Mouse (Mus musculus) forebrain, embryonic 15.5 days (tissue): ENCODE results near the gene A430078G23Rik. TPM values are rescaled to one million over a fixed set of nuclear protein-coding genes. Genes with fewer than 3 reads are reported as not detected.
"Not testable (repeated sequence)": the region's sequence is repeated elsewhere in the genome, so short reads cannot be mapped to it uniquely, and the experiment has no call there.

Experiments
- ATAC-seq: fragments of 200-750 bp; cut with Nextera tagmentation; replicated peaks from 2 replicates; pipeline ENCODE4 v1.8.0; 2017; ENCODE audit warnings: mild to moderate bottlenecking, moderate TSS enrichment, moderate library complexity
- H3K27ac ChIP-seq: fragments of 300-500 bp; sonication (generic); replicated peaks from 2 replicates; pipeline ENCODE4 v1.5.1; 2015; ENCODE audit warnings: mild to moderate bottlenecking, inconsistent platforms
- H3K27me3 ChIP-seq: fragments of 300-500 bp; sonication (generic); 2 replicates; pipeline ENCODE4 v1.6.1; 2015; ENCODE audit warnings: inconsistent platforms
- H3K36me3 ChIP-seq: fragments of 300-500 bp; sonication (generic); 2 replicates; pipeline ENCODE4 v1.6.1; 2015; ENCODE audit warnings: mild to moderate bottlenecking, inconsistent platforms
- H3K4me1 ChIP-seq: fragments of 300-500 bp; sonication (generic); 2 replicates; pipeline ENCODE4 v1.6.1; 2015; ENCODE audit warnings: inconsistent platforms
- H3K4me2 ChIP-seq: fragments of 300-500 bp; sonication (generic); replicated peaks from 2 replicates; pipeline ENCODE4 v1.6.1; 2015; ENCODE audit warnings: mild to moderate bottlenecking, inconsistent platforms
- H3K4me3 ChIP-seq: fragments of 300-500 bp; sonication (generic); 2 replicates; pipeline ENCODE4 v1.5.1; 2015; ENCODE audit warnings: mild to moderate bottlenecking, inconsistent platforms
- H3K9ac ChIP-seq: fragments of 300-500 bp; sonication (generic); replicated peaks from 2 replicates; pipeline ENCODE4 v1.6.1; 2015; ENCODE audit warnings: mild to moderate bottlenecking, inconsistent platforms
- H3K9me3 ChIP-seq: fragments of 300-500 bp; sonication (generic); 2 replicates; pipeline ENCODE4 v1.6.1; 2016; ENCODE audit warnings: inconsistent platforms
- WGBS: fragments of 180-500 bp; shearing (Covaris S2); methylation state at CpG from one replicate; pipeline ENCODE4 v1.1.7; 2015; ENCODE audit warnings: mixed read lengths; 5-methylcytosine and 5-hydroxymethylcytosine counted together
- polyA plus RNA-seq: library from polyadenylated mRNA; unstranded; fragments of >200 nt; fragmentation: Nextera tagmentation; extraction: Ambion mirVana; gene quantifications from 2 replicates; pipeline ENCODE4 v1.2.1, GENCODE M21; 2015

The A430078G23Rik gene
- polyA plus RNA-seq, 1 experiment from 2014 or later, result 0.11 TPM

DNA sequence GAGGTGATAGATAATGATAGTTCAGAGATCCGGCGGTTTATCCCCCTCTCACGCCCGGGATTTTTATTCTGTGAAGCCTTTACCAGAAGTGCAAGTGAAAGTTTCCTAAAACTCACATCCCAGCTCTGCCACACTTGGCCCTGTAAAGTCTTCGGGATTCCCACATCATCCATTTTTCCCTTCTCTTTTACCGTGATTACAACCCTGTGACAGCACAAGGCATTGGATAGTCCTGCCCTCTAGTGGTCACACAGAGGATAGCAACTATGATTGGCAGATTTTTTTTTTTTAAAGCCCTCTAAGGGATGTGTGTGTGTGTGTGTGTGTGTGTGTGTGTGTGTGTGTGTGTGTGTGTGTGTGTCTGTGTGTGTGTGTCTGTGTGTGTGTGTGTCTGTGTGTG lies 22.6 kb upstream of the A430078G23Rik start:
- no peak overlapping the region for H3K27ac ChIP-seq
- H3K4me3 ChIP-seq, result no peak overlapping the region
- H3K27me3 ChIP-seq, result no peaks in the 10 kb centered on the region
- no peaks in the 10 kb centered on the region for H3K9me3 ChIP-seq
- no peaks in the 10 kb centered on the region for H3K36me3 ChIP-seq
- peak; percentile 60; the same call in 1 of the 2 replicates for ATAC-seq
- no peak overlapping the region for H3K9ac ChIP-seq
- no peaks in the 10 kb centered on the region for H3K4me1 ChIP-seq
- no peak overlapping the region for H3K4me2 ChIP-seq
- WGBS, result 49% methylated on average over 6 of the region's 6 CpGs

DNA sequence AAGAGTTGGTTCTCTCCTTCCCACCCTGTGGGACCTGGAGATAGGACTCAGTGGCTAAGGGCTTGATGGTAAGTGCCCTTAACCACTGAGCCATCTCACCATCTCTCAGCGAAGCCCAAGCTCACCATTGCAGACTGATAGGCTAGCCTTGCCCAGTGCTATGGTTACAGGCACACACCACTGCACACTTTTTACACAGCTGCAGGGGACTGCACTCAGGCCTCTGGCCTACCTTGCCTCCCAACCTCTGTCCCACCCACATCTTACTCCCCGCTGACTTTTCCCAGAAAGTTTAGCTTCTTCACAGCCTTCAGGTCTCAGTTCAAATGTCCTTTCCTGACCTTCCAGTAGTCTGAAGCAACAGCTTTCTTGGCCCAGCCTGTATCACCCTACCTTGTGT lies 21.5 kb upstream of the A430078G23Rik start:
- no peak overlapping the region for H3K27ac ChIP-seq
- H3K4me1 ChIP-seq, result no peaks in the 10 kb centered on the region
- H3K9me3 ChIP-seq, result no peaks in the 10 kb centered on the region
- 85% methylated on average over 2 of the region's 2 CpGs for WGBS
- H3K36me3 ChIP-seq, result no peaks in the 10 kb centered on the region
- ATAC-seq, result no peak
- H3K9ac ChIP-seq, result no peak overlapping the region
- H3K27me3 ChIP-seq, result no peaks in the 10 kb centered on the region
- H3K4me2 ChIP-seq, result no peak overlapping the region
- no peak overlapping the region for H3K4me3 ChIP-seq

DNA sequence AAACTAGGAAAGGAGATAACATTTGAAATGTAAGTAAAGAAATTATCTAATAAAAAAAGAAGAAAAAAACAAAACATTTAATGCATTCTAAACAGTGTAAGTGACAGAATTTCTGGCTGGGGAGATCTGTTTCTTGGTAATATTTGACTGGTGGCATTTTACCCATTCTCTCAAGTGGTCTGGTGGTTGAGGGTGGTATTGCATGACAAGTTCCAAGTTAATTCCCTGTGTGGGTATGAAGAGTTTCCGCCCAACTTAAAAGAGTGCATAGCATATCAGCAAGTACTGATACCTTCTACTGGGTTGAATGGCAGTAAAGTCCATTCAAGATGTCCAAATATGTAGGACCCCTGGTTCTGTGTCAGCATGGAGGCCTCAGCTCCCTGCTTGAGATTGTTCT lies 17.3 kb upstream of the A430078G23Rik start:
- WGBS, result 77% methylated on average over 1 of the region's 1 CpGs
- H3K4me1 ChIP-seq, result no peaks in the 10 kb centered on the region
- no peaks in the 10 kb centered on the region for H3K36me3 ChIP-seq
- H3K27ac ChIP-seq, result no peak overlapping the region
- H3K27me3 ChIP-seq, result no peaks in the 10 kb centered on the region
- H3K4me3 ChIP-seq, result no peak overlapping the region
- H3K9me3 ChIP-seq, result no peaks in the 10 kb centered on the region
- ATAC-seq, result no peak
- H3K9ac ChIP-seq, result no peak overlapping the region
- no peak overlapping the region for H3K4me2 ChIP-seq

DNA sequence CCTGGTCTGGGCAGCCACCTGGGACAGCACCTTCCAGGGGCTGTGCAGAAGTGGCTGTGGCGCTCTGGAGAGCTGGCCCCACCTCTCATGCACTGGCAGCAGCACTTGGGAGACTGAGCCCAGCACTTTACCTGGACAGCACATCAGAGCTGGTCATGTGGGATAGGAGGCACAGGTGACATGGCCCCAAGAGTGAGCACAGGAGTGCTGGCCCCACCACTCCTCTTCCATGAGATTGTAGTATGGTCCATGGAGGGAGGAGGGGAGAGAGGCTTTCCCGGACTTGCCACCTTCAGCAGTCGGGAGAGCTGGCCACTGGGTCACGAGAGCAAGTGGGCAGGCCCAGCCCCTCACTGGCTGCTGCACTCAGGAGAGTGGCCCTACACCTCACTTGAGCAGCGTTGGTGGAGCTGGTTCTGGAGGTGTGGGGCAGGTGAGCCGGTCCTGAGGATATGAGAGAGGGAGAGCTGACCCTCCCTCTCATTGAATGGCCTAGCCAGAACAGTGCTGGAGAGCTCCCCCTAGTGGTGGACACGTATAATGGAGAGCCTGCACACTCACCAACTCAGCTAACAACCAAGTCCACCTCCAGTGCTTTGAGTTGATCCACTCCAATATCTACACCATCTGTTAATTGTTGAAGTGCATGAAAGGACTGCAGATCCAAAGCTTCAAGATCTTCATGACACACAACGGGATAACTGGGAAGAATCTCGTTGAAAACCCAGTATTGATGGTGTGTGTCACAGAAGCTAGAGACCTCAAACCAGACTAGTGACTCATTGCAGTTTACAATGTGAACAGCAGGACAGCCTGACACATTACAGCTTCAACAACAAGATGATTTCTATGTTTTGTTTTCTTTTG lies 16.3 kb upstream of the A430078G23Rik start:
- no peaks in the 10 kb centered on the region for H3K4me1 ChIP-seq
- H3K27me3 ChIP-seq, result no peaks in the 10 kb centered on the region
- H3K27ac ChIP-seq, result no peak overlapping the region
- ATAC-seq, result no peak
- no peak overlapping the region for H3K9ac ChIP-seq
- no peak overlapping the region for H3K4me2 ChIP-seq
- no peaks in the 10 kb centered on the region for H3K9me3 ChIP-seq
- no peaks in the 10 kb centered on the region for H3K36me3 ChIP-seq
- 69% methylated on average over 9 of the region's 9 CpGs for WGBS
- no peak overlapping the region for H3K4me3 ChIP-seq

DNA sequence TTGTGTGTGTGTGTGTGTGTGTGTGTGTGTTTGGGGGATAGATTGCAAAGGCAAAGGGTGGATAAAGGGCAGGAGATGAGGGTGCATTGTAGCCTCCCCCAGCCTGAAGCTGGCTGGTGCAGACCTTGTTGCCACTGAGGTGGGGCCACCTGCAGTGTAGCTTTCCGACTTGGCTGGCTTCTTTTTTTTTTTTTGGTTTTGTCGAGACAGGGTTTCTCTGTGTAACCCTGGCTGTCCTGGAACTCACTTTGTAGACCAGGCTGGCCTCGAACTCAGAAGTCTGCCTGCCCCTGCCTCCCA lies 15.7 kb upstream of the A430078G23Rik start:
- H3K4me2 ChIP-seq, H3K9ac ChIP-seq, H3K27me3 ChIP-seq, H3K36me3 ChIP-seq, H3K4me1 ChIP-seq, ATAC-seq, H3K4me3 ChIP-seq, H3K27ac ChIP-seq, H3K9me3 ChIP-seq: not testable (repeated sequence)
- WGBS, result 85% methylated on average over 3 of the region's 3 CpGs

DNA sequence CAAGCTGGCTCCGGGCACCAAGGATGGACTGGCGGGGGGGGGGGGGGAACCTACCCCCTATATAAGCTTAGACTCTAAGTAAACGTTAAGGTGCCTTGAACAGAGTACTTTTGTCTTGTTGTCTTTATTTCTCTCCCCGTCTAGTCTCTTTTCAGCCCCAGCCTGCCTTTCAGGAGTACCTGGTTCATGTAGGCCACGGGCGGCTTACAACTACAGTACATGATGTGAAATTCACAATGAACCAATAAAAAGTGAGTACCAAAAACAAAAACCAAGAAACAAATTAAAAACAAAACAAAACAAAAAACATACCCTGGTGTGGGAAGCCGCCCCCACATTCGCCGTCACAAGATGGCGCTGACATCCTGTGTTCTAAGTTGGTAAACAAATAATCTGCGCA lies 15.2 kb upstream of the A430078G23Rik start:
- Histone ChIP-seq H3K4me3 (no peak overlapping the region), H3K27me3 (no peaks in the 10 kb centered on the region), H3K9me3 (no peaks in the 10 kb centered on the region), H3K36me3 (no peaks in the 10 kb centered on the region), H3K9ac (no peak overlapping the region), H3K27ac (no peak overlapping the region), H3K4me1 (no peaks in the 10 kb centered on the region), H3K4me2 (no peak overlapping the region)
- 94% methylated on average over 11 of the region's 11 CpGs for WGBS
- ATAC-seq, result no peak

DNA sequence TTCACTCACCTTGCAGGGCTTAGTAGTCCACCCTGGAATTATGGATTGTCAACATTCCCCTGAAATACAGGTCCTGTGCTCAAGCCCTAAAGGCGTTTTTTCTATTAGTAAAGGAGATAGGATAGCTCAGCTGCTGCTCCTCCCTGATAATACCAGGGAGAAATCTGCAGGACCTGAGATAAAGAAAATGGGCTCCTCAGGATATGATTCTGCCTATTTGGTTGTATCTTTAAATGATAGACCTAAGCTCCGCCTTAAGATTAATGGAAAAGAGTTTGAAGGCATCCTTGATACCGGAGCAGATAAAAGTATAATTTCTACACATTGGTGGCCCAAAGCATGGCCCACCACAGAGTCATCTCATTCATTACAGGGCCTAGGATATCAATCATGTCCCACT lies 12.5 kb upstream of the A430078G23Rik start:
- H3K27ac ChIP-seq, H3K9ac ChIP-seq, H3K4me2 ChIP-seq, H3K4me1 ChIP-seq, H3K27me3 ChIP-seq, H3K9me3 ChIP-seq, H3K36me3 ChIP-seq, ATAC-seq, H3K4me3 ChIP-seq: not testable (repeated sequence)
- WGBS, result 92% methylated on average over 3 of the region's 3 CpGs

DNA sequence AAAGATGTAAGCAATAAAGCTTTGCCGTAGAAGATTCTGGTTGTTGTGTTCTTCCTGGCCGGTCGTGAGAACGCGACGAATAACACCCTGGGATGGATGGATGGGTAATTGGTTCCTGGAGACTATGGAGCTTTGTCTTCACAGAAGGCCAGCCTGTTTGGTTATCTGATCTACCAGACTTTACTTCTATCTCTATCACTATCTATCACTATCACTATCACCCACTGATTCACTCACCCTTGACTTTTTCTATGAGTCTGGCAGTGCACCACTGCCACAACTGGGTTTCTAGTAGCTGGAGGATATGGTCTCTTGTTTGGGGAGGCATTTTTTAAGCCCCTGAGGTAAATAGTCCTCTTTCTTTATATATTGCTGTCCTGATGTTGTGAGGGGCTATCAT lies 7.9 kb upstream of the A430078G23Rik start:
- Histone ChIP-seq H3K27me3 (no peaks in the 10 kb centered on the region), H3K27ac (no peak overlapping the region), H3K4me1 (no peaks in the 10 kb centered on the region), H3K9ac (no peak overlapping the region), H3K9me3 (no peaks in the 10 kb centered on the region), H3K4me3 (no peak overlapping the region), H3K4me2 (no peak overlapping the region), H3K36me3 (no peaks in the 10 kb centered on the region)
- WGBS, result 97% methylated on average over 6 of the region's 6 CpGs
- no peak for ATAC-seq

DNA sequence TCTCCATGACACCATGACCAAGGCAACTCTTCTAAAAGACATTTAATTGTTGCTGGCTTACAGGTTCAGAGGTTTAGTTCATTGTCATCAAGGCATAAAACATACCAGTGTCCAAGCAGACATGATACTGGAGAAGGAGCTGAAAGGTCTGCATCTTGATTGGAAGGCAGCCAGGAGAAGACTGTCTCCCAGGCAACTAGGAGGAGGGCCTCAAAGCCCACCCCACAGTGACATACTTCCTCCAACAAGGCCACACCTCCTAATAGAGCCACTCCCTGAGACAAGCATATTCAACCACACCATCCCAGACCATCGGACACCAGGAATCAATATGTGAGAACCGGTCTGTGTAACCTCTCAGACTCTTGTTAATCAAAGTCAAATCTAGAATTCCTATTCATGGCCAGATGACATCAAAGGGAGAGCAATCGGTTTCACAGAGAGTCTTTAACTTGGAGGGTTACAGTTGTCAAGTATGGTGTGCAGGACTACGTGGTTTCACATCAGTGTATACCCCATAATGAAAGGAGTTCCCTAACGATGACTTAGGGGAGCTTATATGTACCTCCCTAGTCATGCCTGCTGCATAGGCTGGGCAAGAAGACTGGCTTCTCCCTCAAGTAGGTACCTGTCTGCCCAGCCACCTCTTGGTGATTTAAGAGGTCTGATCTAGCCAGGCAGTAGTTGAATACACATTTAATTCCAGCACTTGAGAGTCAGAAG lies 6.4 kb upstream of the A430078G23Rik start:
- WGBS, result 87% methylated on average over 5 of the region's 5 CpGs
- no peaks in the 10 kb centered on the region for H3K9me3 ChIP-seq
- no peak for ATAC-seq
- H3K4me2 ChIP-seq, result no peak overlapping the region
- no peaks in the 10 kb centered on the region for H3K27me3 ChIP-seq
- H3K4me1 ChIP-seq, result no peaks in the 10 kb centered on the region
- H3K27ac ChIP-seq, result no peak overlapping the region
- H3K9ac ChIP-seq, result no peak overlapping the region
- no peaks in the 10 kb centered on the region for H3K36me3 ChIP-seq
- no peak overlapping the region for H3K4me3 ChIP-seq

DNA sequence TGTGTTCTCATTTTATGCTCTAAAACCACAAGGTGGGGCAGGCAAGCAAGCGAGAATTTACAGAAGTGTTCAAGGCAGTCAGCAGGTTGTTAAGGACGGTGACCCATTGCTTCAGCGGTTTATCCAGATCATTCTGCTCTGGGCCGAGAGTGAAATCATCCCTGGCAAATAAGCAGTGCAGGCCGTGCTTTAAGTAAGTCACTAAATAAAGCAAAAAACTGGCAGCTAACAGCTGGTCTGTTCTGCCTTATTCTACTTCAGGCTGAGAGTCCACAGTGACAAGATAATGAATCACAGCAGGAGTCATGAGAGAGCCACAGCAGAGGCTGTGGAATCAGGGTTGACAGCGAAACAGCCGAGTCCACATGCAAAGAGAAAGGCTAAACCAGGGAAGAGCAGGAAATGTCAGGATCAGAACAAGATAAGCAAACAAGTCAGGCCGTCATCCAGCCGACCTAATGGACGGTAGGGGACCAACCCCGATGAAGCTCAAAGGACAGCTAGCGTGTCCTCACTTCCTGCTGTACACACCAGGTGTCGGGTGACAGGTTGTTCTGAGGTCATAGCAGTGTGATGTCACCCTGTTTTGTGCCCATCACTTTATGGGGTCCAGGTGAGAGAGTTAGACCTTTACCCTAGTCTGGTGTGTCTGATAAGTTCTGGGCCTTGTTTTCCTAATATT lies 4.9 kb upstream of the A430078G23Rik start:
- H3K27ac ChIP-seq, result no peak overlapping the region
- no peaks in the 10 kb centered on the region for H3K4me1 ChIP-seq
- H3K9me3 ChIP-seq, result no peaks in the 10 kb centered on the region
- no peaks in the 10 kb centered on the region for H3K36me3 ChIP-seq
- H3K27me3 ChIP-seq, result no peaks in the 10 kb centered on the region
- H3K9ac ChIP-seq, result no peak overlapping the region
- H3K4me3 ChIP-seq, result no peak overlapping the region
- 60% methylated on average over 13 of the region's 13 CpGs for WGBS
- no peak for ATAC-seq
- H3K4me2 ChIP-seq, result no peak overlapping the region

DNA sequence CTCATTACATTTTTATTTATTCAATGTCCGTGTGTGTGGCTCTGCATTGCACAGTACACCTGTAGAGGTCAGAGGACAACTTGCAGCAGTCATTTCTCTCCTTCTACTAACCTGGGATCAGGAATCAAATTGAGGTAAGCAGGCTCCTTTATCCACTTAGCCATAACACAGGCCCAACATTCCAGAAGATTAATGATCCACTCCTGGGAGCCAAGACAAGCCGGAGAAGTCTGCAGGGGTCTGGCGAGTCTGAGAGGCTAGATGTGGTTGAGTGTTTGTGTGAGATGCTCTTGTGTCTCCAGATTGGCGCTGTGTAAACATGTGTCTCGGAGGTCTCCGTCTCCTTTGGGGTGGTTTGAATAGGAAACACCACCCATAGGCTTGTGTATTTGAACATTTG lies 2.5 kb upstream of the A430078G23Rik start:
- H3K9ac ChIP-seq, result no peak overlapping the region
- H3K9me3 ChIP-seq, result no peaks in the 10 kb centered on the region

DNA sequence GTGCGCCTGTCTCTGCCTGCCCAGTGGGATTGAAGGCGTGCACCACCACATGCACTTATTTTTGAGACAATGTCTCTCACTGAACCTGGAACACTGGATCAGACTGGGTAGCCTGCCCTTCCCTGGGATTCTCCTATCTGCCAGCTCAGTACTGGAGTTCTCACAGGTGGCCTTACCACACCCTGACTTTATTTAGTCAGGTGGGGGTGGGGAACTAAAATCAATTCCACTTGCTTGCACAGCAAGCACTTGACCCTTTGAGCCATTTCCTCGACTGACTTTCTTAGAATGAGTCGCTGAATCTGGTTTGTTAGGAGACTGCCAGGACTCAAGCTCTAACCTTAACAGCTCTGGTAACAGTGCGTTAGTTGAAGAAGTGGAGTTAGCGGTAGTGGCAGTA lies 500 bp upstream of the A430078G23Rik start:
- no peaks in the 10 kb centered on the region for H3K27me3 ChIP-seq
- H3K9me3 ChIP-seq, result no peaks in the 10 kb centered on the region
- H3K27ac ChIP-seq, result no peak overlapping the region
- H3K36me3 ChIP-seq, result no peaks in the 10 kb centered on the region
- WGBS, result 83% methylated on average over 6 of the region's 6 CpGs
- no peak overlapping the region for H3K4me2 ChIP-seq
- no peak overlapping the region for H3K4me3 ChIP-seq
- H3K9ac ChIP-seq, result no peak overlapping the region
- no peak for ATAC-seq
- H3K4me1 ChIP-seq, result no peaks in the 10 kb centered on the region

More for the DNA sequence above, 2.5 kb upstream of the A430078G23Rik start:
- no peak overlapping the region for H3K27ac ChIP-seq
- H3K4me2 ChIP-seq, result no peak overlapping the region
- no peak for ATAC-seq
- H3K4me1 ChIP-seq, result no peaks in the 10 kb centered on the region
- no peaks in the 10 kb centered on the region for H3K36me3 ChIP-seq
- WGBS, result 81% methylated on average over 6 of the region's 6 CpGs
- H3K4me3 ChIP-seq, result no peak overlapping the region
- H3K27me3 ChIP-seq, result no peaks in the 10 kb centered on the region
